Mouse (Mus musculus) CD8-positive naive resting alpha-beta T cell, adult 2 months (primary cell): ENCODE data around the gene Kcne3.

Source experiments
- DNase-seq, 2 experiments: peaks; one replicate each; pipeline ENCODE4 v3.0.0; 2022; ENCODE audit warnings: low read depth in 2 of 2, low spot score in 2 of 2

Kcne3 gene

GRCm38 (mm10) chr7:100176269-100176668 is at the start of gene Kcne3:
Gene Kcne3 (plus strand): TSS chr7:100176502.
- no peak for DNase-seq

- DNase-seq: no peak
These were observed 49.8 kb upstream of the Kcne3 start for GRCm38 (mm10) chr7:100126514-100126913.

GRCm38 (mm10) chr7:100128262-100129041 is 47.9 kb upstream of the Kcne3 start:
- no peak for DNase-seq

GRCm38 (mm10) chr7:100130592-100130991 is 45.7 kb upstream of the Kcne3 start:
- DNase-seq: no peak

GRCm38 (mm10) chr7:100132379-100132778 is 43.9 kb upstream of the Kcne3 start:
- DNase-seq: no peak

GRCm38 (mm10) chr7:100137038-100137437 is 39.3 kb upstream of the Kcne3 start:
- DNase-seq: no peak

GRCm38 (mm10) chr7:100138075-100138474 is 38.2 kb upstream of the Kcne3 start:
- DNase-seq: no peak

GRCm38 (mm10) chr7:100140591-100140990 is 35.7 kb upstream of the Kcne3 start:
- DNase-seq: no peak

GRCm38 (mm10) chr7:100148586-100148985 is 27.7 kb upstream of the Kcne3 start:
- no peak for DNase-seq

GRCm38 (mm10) chr7:100150086-100150485 is 26.2 kb upstream of the Kcne3 start:
- no peak for DNase-seq

- no peak for DNase-seq
These were observed 25.7 kb upstream of the Kcne3 start for GRCm38 (mm10) chr7:100150626-100151025.

GRCm38 (mm10) chr7:100157669-100158068 is 18.6 kb upstream of the Kcne3 start:
- no peak for DNase-seq

GRCm38 (mm10) chr7:100159105-100159841 is 17.0 kb upstream of the Kcne3 start, which contains the start of gene Lipt2:
Gene Lipt2 (plus strand): TSS chr7:100159277.
- DNase-seq: peak; percentile 73 to 78

- DNase-seq: no peak
These were observed 16.3 kb upstream of the Kcne3 start for GRCm38 (mm10) chr7:100160006-100160405.

GRCm38 (mm10) chr7:100163506-100163905 is 12.8 kb upstream of the Kcne3 start:
- DNase-seq: no peak

GRCm38 (mm10) chr7:100168654-100169053 is 7.6 kb upstream of the Kcne3 start:
- no peak for DNase-seq

- no peak for DNase-seq
These were observed 5.5 kb upstream of the Kcne3 start for GRCm38 (mm10) chr7:100170756-100171155.

GRCm38 (mm10) chr7:100178016-100178890 is 2.0 kb downstream of the Kcne3 start:
- DNase-seq: no peak

- DNase-seq: no peak
These were observed 2.6 kb downstream of the Kcne3 start for GRCm38 (mm10) chr7:100178891-100179233.

- no peak for DNase-seq
These were observed 3.1 kb downstream of the Kcne3 start for GRCm38 (mm10) chr7:100179394-100179793.

- no peak for DNase-seq
These were observed 3.6 kb downstream of the Kcne3 start for GRCm38 (mm10) chr7:100179836-100180407.
